Mouse (Mus musculus) CH12.LX (cell line): ENCODE measurements at regions not wholly inside any gene's neighbourhood (a gene's known extent, or its start where the extent isn't known, plus 50 kb on each side); places are given as distances from the start of the nearest gene placed in this dataset.

ENCODE experiments used
- DNase-seq: peaks from one replicate; pipeline ENCODE4 v3.0.0-alpha.2; 2013; ENCODE audit errors: extremely low read depth
- H3K27ac ChIP-seq: 2 replicates; pipeline ENCODE4 v1.5.1; 2012; ENCODE audit warnings: low read depth, mild to moderate bottlenecking, control low read depth, moderate library complexity; ENCODE audit not compliant: insufficient read depth
- H3K27me3 ChIP-seq: replicated peaks from 2 replicates; pipeline ENCODE3; 2012; ENCODE audit warnings: inconsistent platforms
- H3K36me3 ChIP-seq, 2 experiments: replicated peaks in 1 of 2; 2 replicates each; pipeline versions ENCODE3 to v1.6.1; 2012; ENCODE audit warnings: inconsistent platforms in 1 of 2, low read length in 1 of 2, mild to moderate bottlenecking in 1 of 2, mixed read lengths in 1 of 2, moderate library complexity in 1 of 2; ENCODE audit not compliant: control insufficient read depth in 1 of 2, insufficient read depth in 1 of 2
- H3K4me1 ChIP-seq, 2 experiments: 2 replicates each; pipeline ENCODE4 v1.6.1; 2012; ENCODE audit warnings: inconsistent platforms in 1 of 2, moderate library complexity in 1 of 2; ENCODE audit not compliant: insufficient read depth in 2 of 2, control insufficient read depth in 1 of 2
- H3K4me2 ChIP-seq: 2 replicates; pipeline ENCODE4 v1.6.1; 2012; ENCODE audit warnings: low read depth, mild to moderate bottlenecking, control low read depth; ENCODE audit not compliant: poor library complexity, insufficient read depth, severe bottlenecking
- H3K4me3 ChIP-seq, 3 experiments: fragments of 150-350 bp in 1 of 3; sonication (generic) in 1 of 3; replicated peaks in 1 of 3; 2 replicates each; pipeline versions ENCODE3 to v1.5.1; 2011 to 2012; ENCODE audit warnings: low read depth in 2 of 3, low read length in 2 of 3, mild to moderate bottlenecking in 2 of 3, moderate library complexity in 2 of 3, control low read depth in 1 of 3, improper control_type of control experiment in 1 of 3, inconsistent platforms in 1 of 3, mixed read lengths in 1 of 3; ENCODE audit not compliant: poor library complexity in 1 of 3
- H3K79me2 ChIP-seq: replicated peaks from 2 replicates; pipeline ENCODE4 v1.6.1; 2012; ENCODE audit warnings: mild to moderate bottlenecking, moderate library complexity; ENCODE audit not compliant: control insufficient read depth, poor library complexity, insufficient read depth, severe bottlenecking; ENCODE audit errors: extremely low read depth
- H3K9ac ChIP-seq: 2 replicates; pipeline ENCODE4 v1.6.1; 2012; ENCODE audit warnings: low read depth, mild to moderate bottlenecking, control low read depth, moderate library complexity; ENCODE audit not compliant: insufficient read depth
- H3K9me3 ChIP-seq: replicated peaks from 2 replicates; pipeline ENCODE3; 2012; ENCODE audit warnings: low read length, inconsistent platforms, mixed read lengths
- BHLHE40 ChIP-seq: IDR thresholded peaks from 2 replicates; pipeline ENCODE4 v1.6.1; 2011; ENCODE audit warnings: mild to moderate bottlenecking, low read depth, low read length, improper control_type of control experiment
- CHD1 ChIP-seq: IDR thresholded peaks from 2 replicates; pipeline ENCODE4 v1.6.1; 2012; ENCODE audit warnings: low read depth, low read length, improper control_type of control experiment, inconsistent platforms
- CTCF ChIP-seq, 2 experiments: IDR thresholded peaks in 1 of 2; conservative IDR thresholded peaks in 1 of 2; 2 replicates each; pipeline ENCODE4 v1.5.1; 2011 to 2012; ENCODE audit warnings: low read depth in 2 of 2, low read length in 2 of 2, improper control_type of control experiment in 1 of 2, inconsistent platforms in 1 of 2, mild to moderate bottlenecking in 1 of 2, moderate library complexity in 1 of 2
- E2F4 ChIP-seq: IDR thresholded peaks from 2 replicates; pipeline ENCODE4 v1.6.1; 2011; ENCODE audit warnings: low read depth, low read length, improper control_type of control experiment; ENCODE audit not compliant: insufficient replicate concordance
- EP300 ChIP-seq: IDR thresholded peaks from 2 replicates; pipeline ENCODE4 v1.6.1; 2011; ENCODE audit warnings: low read length, improper control_type of control experiment
- HCFC1 ChIP-seq: IDR thresholded peaks from 2 replicates; pipeline ENCODE4 v1.6.1; 2012; ENCODE audit warnings: low read depth, mild to moderate bottlenecking, inconsistent platforms, low read length, improper control_type of control experiment
- JUN ChIP-seq: IDR thresholded peaks from 2 replicates; pipeline ENCODE4 v1.6.1; 2011; ENCODE audit warnings: low read depth, mild to moderate bottlenecking, low read length, improper control_type of control experiment, moderate library complexity; ENCODE audit not compliant: insufficient read depth
- MAFK ChIP-seq: IDR thresholded peaks from 2 replicates; pipeline ENCODE4 v1.6.1; 2011; ENCODE audit warnings: low read length, improper control_type of control experiment; ENCODE audit not compliant: insufficient replicate concordance
- MEF2A ChIP-seq: IDR thresholded peaks from 2 replicates; pipeline ENCODE4 v1.6.1; 2014; ENCODE audit warnings: low read depth, mild to moderate bottlenecking, inconsistent platforms, low read length, improper control_type of control experiment, borderline replicate concordance
- MYC ChIP-seq: IDR thresholded peaks from 2 replicates; pipeline ENCODE4 v1.6.1; 2011; ENCODE audit warnings: low read depth, mild to moderate bottlenecking, improper control_type of control experiment, low read length
- PAX5 ChIP-seq: IDR thresholded peaks from 2 replicates; pipeline ENCODE4 v1.6.1; 2012; ENCODE audit warnings: low read length, inconsistent platforms, mixed read lengths
- POLR2A ChIP-seq: IDR thresholded peaks from 2 replicates; pipeline ENCODE4 v1.6.1; 2011; ENCODE audit warnings: low read depth, mild to moderate bottlenecking, improper control_type of control experiment, low read length
- POLR2AphosphoS2 ChIP-seq: IDR thresholded peaks from 2 replicates; pipeline ENCODE4 v1.6.1; 2011; ENCODE audit warnings: low read depth, low read length, improper control_type of control experiment
- RAD21 ChIP-seq: IDR thresholded peaks from 2 replicates; pipeline ENCODE4 v1.6.1; 2011; ENCODE audit warnings: low read depth, mild to moderate bottlenecking, low read length, improper control_type of control experiment, moderate library complexity
- RCOR1 ChIP-seq: conservative IDR thresholded peaks from 2 replicates; pipeline ENCODE4 v1.6.1; 2012; ENCODE audit warnings: low read depth, mild to moderate bottlenecking, inconsistent platforms, low read length, improper control_type of control experiment
- SIN3A ChIP-seq: IDR thresholded peaks from 2 replicates; pipeline ENCODE4 v1.6.1; 2012; ENCODE audit warnings: low read length, improper control_type of control experiment, inconsistent platforms
- SMC3 ChIP-seq: IDR thresholded peaks from 2 replicates; pipeline ENCODE4 v1.6.1; 2011; ENCODE audit warnings: low read depth, low read length, improper control_type of control experiment
- TCF12 ChIP-seq: IDR thresholded peaks from 2 replicates; pipeline ENCODE4 v1.6.1; 2014; ENCODE audit warnings: low read depth, mild to moderate bottlenecking, inconsistent platforms, low read length, improper control_type of control experiment
- UBTF ChIP-seq: IDR thresholded peaks from 2 replicates; pipeline ENCODE4 v1.6.1; 2012; ENCODE audit warnings: low read depth, mild to moderate bottlenecking, inconsistent platforms, low read length, improper control_type of control experiment, moderate library complexity
- USF1 ChIP-seq: IDR thresholded peaks from 2 replicates; pipeline ENCODE4 v1.6.1; 2014; ENCODE audit warnings: low read depth, mild to moderate bottlenecking, inconsistent platforms, low read length, improper control_type of control experiment
- USF2 ChIP-seq: conservative IDR thresholded peaks from 2 replicates; pipeline ENCODE4 v1.6.1; 2011; ENCODE audit warnings: low read depth, low read length, improper control_type of control experiment
- ZNF384 ChIP-seq: IDR thresholded peaks from 2 replicates; pipeline ENCODE4 v1.6.1; 2012; ENCODE audit warnings: low read depth, low read length, improper control_type of control experiment, inconsistent platforms
- dilution Hi-C: fragments of 300-500 bp; cut with MboI; formaldehyde crosslinking; loops from 2 replicates; pipeline ENCODE4 v1.14.3; 2020; ENCODE audit warnings: low sequenced_read_pairs; ENCODE audit not compliant: extremely low pct_unique_long_range_greater_than_20kb, extremely low pct_ligation_motif_present
- in situ Hi-C: fragments of 300-500 bp; cut with MboI; formaldehyde crosslinking; loops from 3 replicates; pipeline ENCODE4 v1.14.3; 2019; ENCODE audit warnings: low sequenced_read_pairs, low pct_ligation_motif_present, low pct_unique_long_range_greater_than_20kb, mixed read lengths

DNA sequence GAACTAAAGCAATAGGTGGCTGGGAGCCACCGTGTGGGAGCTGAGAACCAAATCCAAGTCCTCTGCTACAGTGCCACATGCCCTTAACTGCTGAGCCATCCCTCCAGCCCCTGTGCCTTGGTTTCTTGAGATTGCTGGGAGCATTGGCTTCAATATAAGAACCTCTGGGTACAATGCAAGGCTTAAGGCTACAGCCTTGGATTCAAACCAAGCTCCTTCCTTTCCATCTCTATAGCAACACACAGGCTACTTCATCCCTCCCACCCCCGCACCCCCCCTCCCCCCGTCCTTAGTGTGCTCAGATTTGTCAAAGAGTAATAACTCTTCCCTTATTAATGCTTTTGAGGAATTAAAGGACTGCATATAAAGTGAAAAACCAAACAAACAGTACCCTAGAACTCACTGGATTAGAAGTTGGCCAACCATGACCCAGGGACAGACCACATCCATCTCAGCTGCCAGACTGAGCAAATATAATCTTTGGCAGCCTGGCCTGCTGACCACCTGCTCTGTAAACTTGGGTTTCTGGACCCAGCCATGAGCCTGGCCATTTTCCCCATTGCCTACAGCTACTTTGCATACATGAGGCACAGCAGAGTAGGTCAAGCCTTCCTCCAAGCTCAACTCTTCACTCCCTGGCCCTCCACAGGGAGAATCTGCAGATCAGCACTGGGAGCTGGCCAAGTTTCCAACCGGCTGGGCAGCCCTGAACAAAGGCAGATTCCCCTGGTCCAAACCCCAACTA lies 173.7 kb downstream of the Rybp start:
- dilution Hi-C loops (no loop called here), in situ Hi-C loops (no loop called here)
- Histone ChIP-seq H3K4me2 (no peak overlapping the region), H3K4me3 (no peak overlapping the region), H3K36me3 (no peaks in the 10 kb centered on the region), H3K4me1 (peaks cover 9 to 28% of the 10 kb centered on the region in 2 experiments; a peak in 3 of 4 replicates), H3K9ac (no peak overlapping the region), H3K27me3 (no peaks in the 10 kb centered on the region), H3K27ac (no peak overlapping the region), H3K9me3 (peaks cover 5% of the 10 kb centered on the region), H3K79me2 (no peaks in the 10 kb centered on the region)
- DNase-seq: no peak
- TF ChIP-seq USF1: no peak
- no peak for TF ChIP-seq HCFC1
- no peak for TF ChIP-seq RAD21
- no peak for TF ChIP-seq MYC

DNA sequence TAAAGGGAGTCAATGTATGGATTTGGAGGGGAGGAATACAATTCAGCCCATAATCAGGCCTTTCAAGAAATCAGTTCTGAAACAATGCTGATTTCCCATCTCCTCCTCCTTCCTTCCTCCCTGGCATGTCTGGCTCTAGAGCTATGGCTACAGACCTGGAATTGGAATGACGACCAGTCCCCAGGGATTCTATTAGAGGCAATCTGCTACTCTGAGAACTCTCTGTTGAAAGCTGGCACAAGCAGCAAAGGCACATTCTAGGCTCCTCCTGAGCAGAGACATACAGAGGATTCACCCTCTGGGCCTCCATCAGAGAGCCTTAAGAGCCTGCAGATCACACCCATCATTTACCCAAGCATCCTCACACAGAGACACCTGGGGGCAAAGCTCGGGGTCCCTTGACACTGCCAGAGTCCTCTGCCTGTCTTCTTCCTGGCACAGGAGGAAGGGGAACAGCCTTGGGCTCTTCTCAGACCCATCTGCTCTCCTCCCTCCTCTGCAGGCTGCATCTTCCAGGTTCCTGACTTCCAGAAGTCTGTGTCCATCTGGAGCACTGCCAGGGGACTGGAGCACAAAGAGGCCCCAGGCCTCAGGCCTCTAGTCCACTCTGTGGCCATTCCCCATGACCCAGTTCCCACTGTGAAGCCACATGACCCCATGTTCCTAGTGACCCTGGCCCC lies 176.2 kb downstream of the Rybp start:
- no peak overlapping the region for H3K4me3 ChIP-seq
- DNase-seq: no peak
- H3K79me2 ChIP-seq: no peaks in the 10 kb centered on the region
- no peaks in the 10 kb centered on the region for H3K27me3 ChIP-seq
- no peaks in the 10 kb centered on the region for H3K9me3 ChIP-seq
- H3K36me3 ChIP-seq: no peaks in the 10 kb centered on the region
- H3K4me2 ChIP-seq: no peak overlapping the region
- TF ChIP-seq EP300 (no peak), SIN3A (no peak), SMC3 (no peak), RAD21 (no peak), CTCF (conservative IDR thresholded peaks at IDR 0.05 in 1 of 2, IDR thresholded peaks at IDR 0.05 in 1 of 2; ENCODE audit: low read depth in 2 of 2, low read length in 2 of 2) (no peak), CHD1 (no peak), ZNF384 (no peak), USF2 (no peak), MAFK (no peak), POLR2A (no peak), BHLHE40 (no peak), TCF12 (no peak), POLR2AphosphoS2 (no peak), PAX5 (no peak), E2F4 (no peak), HCFC1 (no peak), MEF2A (no peak), JUN (no peak), UBTF (no peak), RCOR1 (no peak)
- in situ Hi-C loops: no loop called here
- dilution Hi-C loops: no loop called here
- no peak overlapping the region for H3K27ac ChIP-seq
- no peak overlapping the region for H3K9ac ChIP-seq
- peaks cover 9 to 40% of the 10 kb centered on the region in 2 experiments; a peak in 3 of 4 replicates for H3K4me1 ChIP-seq
